Mouse (Mus musculus) ES-Bruce4 (cell line): ENCODE measurements around the gene H2al1c.
"Not testable (repeated sequence)": the region's sequence is repeated elsewhere in the genome, so short reads cannot be mapped to it uniquely, and the experiment has no call there.

ENCODE experiments used
- CTCF ChIP-seq: IDR thresholded peaks from one replicate; pipeline ENCODE4 v1.8.1; 2011; ENCODE audit warnings: low read depth, low read length
- POLR2A ChIP-seq: IDR thresholded peaks from one replicate; pipeline ENCODE4 v1.8.1; 2011; ENCODE audit warnings: low read length; ENCODE audit not compliant: insufficient read depth

DNA sequence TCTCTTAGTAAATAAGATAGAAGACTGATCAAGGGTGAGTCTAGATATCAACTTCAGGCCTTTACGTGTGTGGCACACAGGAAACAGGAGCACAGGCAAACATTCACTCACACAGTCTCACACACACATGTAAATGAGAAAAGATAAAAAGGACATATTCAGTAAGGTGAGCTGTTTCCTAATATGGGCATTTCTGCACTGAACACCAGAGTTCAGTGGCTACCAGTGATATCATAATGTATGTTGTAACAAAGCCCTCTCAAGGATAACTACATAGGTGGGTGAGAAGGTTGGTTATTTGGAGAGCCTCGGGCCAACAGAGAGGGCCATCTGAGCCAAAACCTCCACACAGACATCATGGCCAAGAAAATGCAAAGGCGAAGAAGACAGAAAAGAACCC is 3.3 kb upstream of the H2al1c start, which contains the start of gene H2al1b:
- not testable (repeated sequence) for TF ChIP-seq CTCF, POLR2A
